Mouse (Mus musculus) stomach, embryonic 16.5 days (tissue): ENCODE results near the gene Col4a3bp. TPM values are rescaled to one million over a fixed set of nuclear protein-coding genes. Genes with fewer than 3 reads are reported as not detected.

Experiments
- ATAC-seq: fragments of 200-750 bp; cut with Nextera tagmentation; 2 replicates; pipeline ENCODE4 v1.8.0; 2017; ENCODE audit warnings: moderate number of reproducible peaks, moderate TSS enrichment; ENCODE audit not compliant: insufficient read depth, low FRiP score
- H3K27ac ChIP-seq: fragments of 300-500 bp; sonication (generic); 2 replicates; pipeline ENCODE4 v1.5.1; 2014; ENCODE audit warnings: low read length
- H3K27me3 ChIP-seq: fragments of 300-500 bp; sonication (generic); 2 replicates; pipeline ENCODE4 v1.6.1; 2014; ENCODE audit warnings: low read length, control low read depth, mixed read lengths; ENCODE audit not compliant: control insufficient read depth, insufficient read depth
- H3K36me3 ChIP-seq: fragments of 300-500 bp; sonication (generic); 2 replicates; pipeline ENCODE4 v1.6.1; 2014; ENCODE audit warnings: low read length; ENCODE audit not compliant: control insufficient read depth, insufficient read depth
- H3K4me1 ChIP-seq: fragments of 300-500 bp; sonication (generic); 2 replicates; pipeline ENCODE4 v1.6.1; 2014; ENCODE audit warnings: low read length, control low read depth, mixed read lengths; ENCODE audit not compliant: control insufficient read depth, insufficient read depth
- H3K4me2 ChIP-seq: fragments of 300-500 bp; sonication (generic); 2 replicates; pipeline ENCODE4 v1.6.1; 2014; ENCODE audit warnings: low read depth, low read length, mixed read lengths
- H3K4me3 ChIP-seq: fragments of 300-500 bp; sonication (generic); replicated peaks from 2 replicates; pipeline ENCODE4 v1.5.1; 2014; ENCODE audit warnings: mild to moderate bottlenecking, low read length
- H3K9ac ChIP-seq: fragments of 300-500 bp; sonication (generic); 2 replicates; pipeline ENCODE4 v1.6.1; 2014; ENCODE audit warnings: low read length
- H3K9me3 ChIP-seq: fragments of 300-500 bp; sonication (generic); replicated peaks from 2 replicates; pipeline ENCODE4 v1.6.1; 2016; ENCODE audit warnings: low read length, control low read depth; ENCODE audit not compliant: control insufficient read depth
- WGBS: fragments of 180-500 bp; shearing (Covaris S2); extraction: QIAGEN DNeasy Blood & Tissue Kit; methylation state at CpG from one replicate; pipeline ENCODE4 v1.1.7; 2014; 5-methylcytosine and 5-hydroxymethylcytosine counted together
- polyA plus RNA-seq: library from polyadenylated mRNA; unstranded; fragments of >200 nt; fragmentation: Nextera tagmentation; extraction: Ambion mirVana; gene quantifications from 2 replicates; pipeline ENCODE4 v1.2.1, GENCODE M21; 2015

Gene Col4a3bp
- polyA plus RNA-seq, 1 experiment from 2014 or later = 10.4 TPM

DNA sequence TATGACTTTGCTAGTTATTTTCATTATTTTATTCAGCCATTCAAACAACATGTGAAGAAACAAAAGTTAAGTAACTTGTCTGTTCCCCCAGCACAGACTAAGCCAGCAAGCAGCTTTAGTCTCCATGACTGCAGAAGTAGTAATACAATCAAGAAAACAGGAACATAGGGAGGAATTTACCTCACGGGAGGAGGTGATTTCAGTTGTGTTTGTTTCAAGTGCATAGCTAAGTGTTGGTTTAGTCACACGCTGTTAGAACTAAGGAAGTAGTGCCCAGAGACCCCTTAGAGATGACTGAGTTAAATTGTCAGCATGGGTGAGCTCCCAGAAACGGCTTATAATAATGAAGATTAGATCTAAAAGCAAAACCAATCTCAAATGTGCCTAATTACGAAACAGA lies 5.5 kb downstream of the Col4a3bp start:
- H3K27me3 ChIP-seq = no peaks in the 10 kb centered on the region
- H3K9ac ChIP-seq = no peak overlapping the region
- no peak overlapping the region for H3K27ac ChIP-seq
- H3K9me3 ChIP-seq = no peaks in the 10 kb centered on the region
- ATAC-seq = no peak
- 58% methylated on average over 4 of the region's 4 CpGs for WGBS
- H3K4me2 ChIP-seq = no peak overlapping the region
- no peak overlapping the region for H3K4me3 ChIP-seq
- H3K36me3 ChIP-seq = 0 out of 2 replicates have a peak, but pooled peaks cover 2% of the 10 kb centered on the region
- peaks cover 2% of the 10 kb centered on the region; the same call in 1 of the 2 replicates for H3K4me1 ChIP-seq

DNA sequence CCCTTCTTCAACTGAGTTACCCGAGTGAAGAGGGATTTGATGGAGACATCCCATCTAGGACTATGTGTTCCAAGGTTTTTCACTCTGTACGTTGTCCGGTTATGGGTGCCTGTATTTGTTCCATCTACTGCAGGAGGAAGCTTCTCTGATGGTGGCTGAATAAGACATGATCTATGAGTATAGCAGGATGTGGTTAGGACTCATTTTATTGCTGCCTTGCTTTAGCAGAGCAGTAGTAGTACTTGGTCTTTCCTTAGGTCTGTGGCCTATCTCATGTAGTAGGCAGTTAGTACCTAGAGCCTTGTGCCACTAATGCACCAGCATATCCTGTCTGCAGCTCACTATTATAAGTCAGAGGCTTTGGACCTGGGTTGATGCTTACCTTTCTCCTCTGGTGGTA lies 12.7 kb downstream of the Col4a3bp start:
- H3K27ac ChIP-seq = no peak overlapping the region
- no peak for ATAC-seq
- no peaks in the 10 kb centered on the region for H3K27me3 ChIP-seq
- H3K4me3 ChIP-seq = no peak overlapping the region
- WGBS = 93% methylated on average over 3 of the region's 3 CpGs
- H3K4me2 ChIP-seq = no peak overlapping the region
- H3K9ac ChIP-seq = no peak overlapping the region
- H3K4me1 ChIP-seq = no peaks in the 10 kb centered on the region
- H3K9me3 ChIP-seq = no peaks in the 10 kb centered on the region
- H3K36me3 ChIP-seq = no peaks in the 10 kb centered on the region

DNA sequence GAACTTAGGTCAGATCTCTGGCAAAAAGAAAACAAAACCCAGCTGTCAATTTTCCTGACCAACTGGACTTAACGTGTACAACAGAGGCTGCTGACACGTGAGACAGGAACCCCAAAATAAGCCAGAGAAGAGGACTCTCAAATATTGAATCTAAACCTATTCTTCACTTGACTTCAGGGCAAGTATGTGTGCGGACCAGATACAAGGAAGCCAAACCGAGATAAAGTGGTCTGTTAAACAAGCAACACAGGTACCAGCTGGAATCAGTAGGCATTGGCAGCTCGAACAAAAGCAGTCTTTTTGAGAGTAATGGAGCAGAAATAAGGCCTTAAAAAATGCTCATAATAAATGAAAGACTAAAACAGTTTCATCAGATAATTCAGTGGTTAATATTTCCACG lies 25.6 kb downstream of the Col4a3bp start:
- WGBS = 54% methylated on average over 6 of the region's 6 CpGs
- Histone ChIP-seq H3K4me2 (no peak overlapping the region), H3K36me3 (no peaks in the 10 kb centered on the region), H3K4me1 (peaks cover 6% of the 10 kb centered on the region), H3K4me3 (no peak overlapping the region), H3K9me3 (no peaks in the 10 kb centered on the region), H3K27ac (no peak overlapping the region), H3K9ac (no peak overlapping the region), H3K27me3 (no peaks in the 10 kb centered on the region)
- ATAC-seq = no peak

DNA sequence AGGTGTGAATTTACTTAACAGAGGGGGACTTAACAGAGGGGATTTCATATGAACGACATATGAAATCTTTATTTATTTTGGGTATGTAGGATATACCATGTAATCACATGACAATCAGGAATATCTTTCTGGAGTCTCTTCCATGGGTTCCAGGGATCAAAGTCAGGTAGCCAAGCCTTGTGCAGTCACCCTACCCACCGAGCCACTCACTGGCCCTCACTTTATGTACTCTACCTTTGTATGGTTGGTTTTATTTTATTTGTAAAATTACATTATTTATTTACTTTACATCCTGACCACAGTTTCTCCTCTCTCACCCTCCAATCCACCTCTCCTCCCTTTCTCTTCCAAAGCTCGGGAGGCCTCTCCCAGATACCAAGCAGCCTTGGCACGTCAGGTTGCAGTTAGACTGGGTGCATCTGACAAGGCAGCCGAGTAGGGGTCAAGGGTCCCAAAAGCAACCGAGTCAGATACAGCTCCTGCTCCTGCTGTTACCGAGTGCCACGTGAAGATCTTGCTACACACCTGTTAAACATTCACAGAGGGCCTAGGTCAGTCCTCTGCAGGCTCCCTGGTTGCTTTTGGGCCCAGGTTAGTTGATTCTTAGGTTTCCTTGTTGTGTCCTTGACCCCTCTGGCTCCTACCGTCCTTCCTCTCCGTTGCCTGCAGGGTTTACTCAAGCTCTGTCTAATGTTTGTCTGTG lies 28.0 kb downstream of the Col4a3bp start:
- 29% methylated on average over 10 of the region's 10 CpGs for WGBS
- H3K4me1 ChIP-seq = peaks cover 6% of the 10 kb centered on the region
- H3K4me2 ChIP-seq = no peak overlapping the region
- H3K27ac ChIP-seq = peak overlapping the region; percentile 19; the same call in 1 of the 2 replicates
- H3K9me3 ChIP-seq = no peaks in the 10 kb centered on the region
- H3K9ac ChIP-seq = no peak overlapping the region
- H3K36me3 ChIP-seq = no peaks in the 10 kb centered on the region
- no peak overlapping the region for H3K4me3 ChIP-seq
- ATAC-seq = peak; percentile 62
- H3K27me3 ChIP-seq = no peaks in the 10 kb centered on the region

DNA sequence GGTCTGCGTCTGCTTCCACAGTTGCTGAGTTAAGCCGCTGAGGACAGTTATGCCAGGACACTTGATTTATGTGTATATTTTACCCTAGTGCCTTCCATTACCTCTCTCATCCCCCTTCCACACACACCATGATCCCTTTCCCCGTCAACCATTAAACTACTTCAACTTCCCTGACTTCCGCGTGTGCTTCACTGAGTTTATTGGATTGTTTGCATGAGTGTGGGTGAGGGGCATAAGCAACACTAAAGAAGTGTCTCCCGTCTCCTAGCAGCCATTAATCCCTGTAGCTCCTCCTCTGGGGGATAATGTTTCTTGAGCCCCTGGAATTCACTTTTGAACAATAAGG lies 28.6 kb downstream of the Col4a3bp start:
- Histone ChIP-seq H3K4me3 (no peak overlapping the region), H3K9me3 (no peaks in the 10 kb centered on the region), H3K4me1 (peaks cover 6% of the 10 kb centered on the region), H3K9ac (no peak overlapping the region), H3K4me2 (no peak overlapping the region), H3K36me3 (no peaks in the 10 kb centered on the region), H3K27ac (peak overlapping the region; percentile 19; the same call in 1 of the 2 replicates), H3K27me3 (no peaks in the 10 kb centered on the region)
- ATAC-seq = no peak; the same call in 1 of the 2 replicates
- 32% methylated on average over 6 of the region's 6 CpGs for WGBS

DNA sequence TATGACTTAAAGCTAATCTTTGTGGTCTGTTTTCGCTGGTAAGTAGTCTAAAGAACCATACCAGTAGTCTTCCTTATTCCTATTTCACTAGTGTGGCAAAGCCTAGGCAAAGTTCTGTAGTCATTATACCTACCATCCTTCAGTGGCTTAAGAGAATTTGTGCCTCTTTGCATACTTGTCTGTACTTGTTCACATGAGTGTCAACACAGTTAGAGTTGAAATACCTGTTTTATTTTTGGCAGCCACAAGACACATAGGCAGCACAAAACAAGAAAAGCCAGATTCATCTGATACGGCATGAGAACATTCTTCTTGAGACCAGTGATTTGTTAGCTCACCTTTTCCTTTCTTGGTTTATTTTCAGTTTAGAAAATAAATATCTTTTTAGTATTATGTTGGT lies 31.8 kb downstream of the Col4a3bp start:
- H3K36me3 ChIP-seq = no peaks in the 10 kb centered on the region
- no peaks in the 10 kb centered on the region for H3K9me3 ChIP-seq
- 77% methylated on average over 2 of the region's 2 CpGs for WGBS
- H3K4me2 ChIP-seq = no peak overlapping the region
- ATAC-seq = no peak
- H3K27me3 ChIP-seq = no peaks in the 10 kb centered on the region
- peaks cover 9% of the 10 kb centered on the region for H3K4me1 ChIP-seq
- H3K27ac ChIP-seq = no peak overlapping the region
- no peak overlapping the region for H3K9ac ChIP-seq
- H3K4me3 ChIP-seq = no peak overlapping the region

DNA sequence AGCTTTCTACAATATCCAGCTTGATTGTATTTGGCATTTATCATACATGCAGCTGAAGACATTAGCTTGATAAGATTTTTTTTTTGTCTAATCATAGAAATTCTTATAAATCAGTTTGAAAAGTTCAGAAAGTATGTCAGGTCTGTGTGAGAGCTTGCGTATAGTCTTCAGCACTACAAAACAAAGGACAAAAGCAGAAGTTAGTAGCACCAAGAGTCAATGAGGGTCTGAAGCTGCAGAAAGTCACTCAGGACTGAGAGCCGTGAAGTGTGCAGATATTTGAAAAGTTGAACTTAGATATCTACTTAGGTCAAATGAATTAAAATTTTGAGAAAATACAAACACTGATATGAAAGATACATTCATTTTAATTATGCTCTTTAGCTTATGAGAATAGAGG lies 36.7 kb downstream of the Col4a3bp start:
- peaks cover 7% of the 10 kb centered on the region for H3K4me1 ChIP-seq
- H3K4me3 ChIP-seq = no peak overlapping the region
- WGBS = 71% methylated on average over 2 of the region's 2 CpGs
- no peak overlapping the region for H3K27ac ChIP-seq
- H3K9ac ChIP-seq = no peak overlapping the region
- no peaks in the 10 kb centered on the region for H3K9me3 ChIP-seq
- no peaks in the 10 kb centered on the region for H3K36me3 ChIP-seq
- no peak overlapping the region for H3K4me2 ChIP-seq
- no peaks in the 10 kb centered on the region for H3K27me3 ChIP-seq
- no peak for ATAC-seq

DNA sequence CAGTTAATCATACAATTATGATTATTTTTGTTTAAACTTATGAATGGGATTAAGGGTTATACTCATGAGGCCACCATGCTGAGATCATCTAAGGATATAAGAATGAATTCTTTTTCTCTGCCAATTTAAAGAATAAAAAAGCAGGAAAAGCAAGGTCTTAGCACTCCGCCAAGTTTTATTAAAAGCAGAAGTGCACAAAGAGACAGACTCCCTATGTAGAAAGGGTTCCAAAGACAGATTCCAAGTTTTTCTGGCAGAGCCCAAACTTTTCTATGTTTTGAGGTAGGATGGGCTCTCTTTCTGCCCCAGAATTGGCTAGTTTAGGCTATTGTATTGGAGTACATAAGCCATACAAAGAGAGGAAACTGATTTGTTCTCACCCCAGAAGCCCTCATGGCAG lies 37.6 kb downstream of the Col4a3bp start:
- Histone ChIP-seq H3K9me3 (no peaks in the 10 kb centered on the region), H3K4me3 (no peak overlapping the region), H3K27ac (no peak overlapping the region), H3K27me3 (no peaks in the 10 kb centered on the region), H3K9ac (no peak overlapping the region), H3K36me3 (no peaks in the 10 kb centered on the region), H3K4me1 (peaks cover 7% of the 10 kb centered on the region), H3K4me2 (no peak overlapping the region)
- 64% methylated on average over 1 of the region's 1 CpGs for WGBS
- ATAC-seq = no peak

DNA sequence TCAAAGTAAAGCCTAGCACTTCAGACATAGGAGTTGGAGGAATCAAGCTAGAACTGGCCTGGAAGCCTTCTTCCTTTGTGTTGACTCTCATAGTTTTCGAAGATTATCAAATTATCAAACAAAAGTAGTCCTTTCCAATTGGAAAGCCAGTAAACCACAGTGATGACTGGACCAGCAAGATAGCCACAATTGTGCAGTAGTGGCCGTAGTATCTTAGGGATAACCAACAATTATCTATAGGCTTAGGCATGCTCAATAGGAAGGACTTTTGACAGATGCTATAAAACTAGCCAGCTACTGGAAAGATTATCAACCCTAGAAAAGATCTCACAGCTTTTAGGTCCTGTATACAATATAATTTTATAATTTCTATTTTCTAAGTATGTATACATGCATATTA lies 41.8 kb downstream of the Col4a3bp start:
- no peak overlapping the region for H3K4me2 ChIP-seq
- peaks cover 4% of the 10 kb centered on the region; the same call in 1 of the 2 replicates for H3K4me1 ChIP-seq
- 91% methylated on average over 2 of the region's 2 CpGs for WGBS
- H3K9ac ChIP-seq = no peak overlapping the region
- H3K27me3 ChIP-seq = no peaks in the 10 kb centered on the region
- no peak overlapping the region for H3K27ac ChIP-seq
- H3K4me3 ChIP-seq = no peak overlapping the region
- no peak for ATAC-seq
- H3K9me3 ChIP-seq = no peaks in the 10 kb centered on the region
- H3K36me3 ChIP-seq = no peaks in the 10 kb centered on the region
